Mouse (Mus musculus) embryonic facial prominence, embryonic 15.5 days (tissue): ENCODE measurements at regions not wholly inside any gene's neighbourhood (a gene's known extent, or its start where the extent isn't known, plus 50 kb on each side); places are given as distances from the start of the nearest gene placed in this dataset.

Source experiments
- ATAC-seq: fragments of 200-750 bp; cut with Nextera tagmentation; 2 replicates; pipeline ENCODE4 v1.8.0; 2017; ENCODE audit warnings: low read depth, moderate TSS enrichment; ENCODE audit not compliant: insufficient number of reproducible peaks, low FRiP score, low TSS enrichment
- H3K27ac ChIP-seq: fragments of 300-500 bp; sonication (generic); replicated peaks from 2 replicates; pipeline ENCODE4 v1.5.1; 2015; ENCODE audit warnings: mild to moderate bottlenecking, inconsistent platforms
- H3K27me3 ChIP-seq: fragments of 300-500 bp; sonication (generic); 2 replicates; pipeline ENCODE4 v1.6.1; 2015; ENCODE audit warnings: inconsistent platforms
- H3K36me3 ChIP-seq: fragments of 300-500 bp; sonication (generic); 2 replicates; pipeline ENCODE4 v1.6.1; 2015; ENCODE audit warnings: mild to moderate bottlenecking, inconsistent platforms
- H3K4me1 ChIP-seq: fragments of 300-500 bp; sonication (generic); 2 replicates; pipeline ENCODE4 v1.6.1; 2015; ENCODE audit warnings: inconsistent platforms
- H3K4me2 ChIP-seq: fragments of 300-500 bp; sonication (generic); replicated peaks from 2 replicates; pipeline ENCODE4 v1.6.1; 2015; ENCODE audit warnings: mild to moderate bottlenecking, inconsistent platforms
- H3K4me3 ChIP-seq: fragments of 300-500 bp; sonication (generic); replicated peaks from 2 replicates; pipeline ENCODE4 v1.5.1; 2015; ENCODE audit warnings: mild to moderate bottlenecking, inconsistent platforms
- H3K9ac ChIP-seq: fragments of 300-500 bp; sonication (generic); 2 replicates; pipeline ENCODE4 v1.6.1; 2015; ENCODE audit warnings: inconsistent platforms
- H3K9me3 ChIP-seq: fragments of 300-500 bp; sonication (generic); replicated peaks from 2 replicates; pipeline ENCODE4 v1.6.1; 2016; ENCODE audit warnings: inconsistent platforms
- WGBS: fragments of 180-500 bp; shearing (Covaris S2); methylation state at CpG from one replicate; pipeline ENCODE4 v1.1.7; 2015; 5-methylcytosine and 5-hydroxymethylcytosine counted together

- Histone ChIP-seq H3K4me1 (no peaks in the 10 kb centered on the region), H3K36me3 (no peaks in the 10 kb centered on the region), H3K9ac (no peak overlapping the region), H3K27me3 (no peaks in the 10 kb centered on the region), H3K4me3 (no peak overlapping the region), H3K9me3 (no peaks in the 10 kb centered on the region), H3K27ac (no peak overlapping the region), H3K4me2 (no peak overlapping the region)
- no peak for ATAC-seq
- 81% methylated on average over 6 of the region's 6 CpGs for WGBS
These were observed 496.4 kb downstream of the Cntnap4 start for GRCm38 (mm10) chr8:113066170-113066708.

- no peak overlapping the region for H3K4me2 ChIP-seq
- H3K4me1 ChIP-seq = no peaks in the 10 kb centered on the region
- H3K36me3 ChIP-seq = no peaks in the 10 kb centered on the region
- H3K27ac ChIP-seq = no peak overlapping the region
- no peak for ATAC-seq
- no peaks in the 10 kb centered on the region for H3K9me3 ChIP-seq
- no peak overlapping the region for H3K4me3 ChIP-seq
- no peak overlapping the region for H3K9ac ChIP-seq
- WGBS = 90% methylated on average over 2 of the region's 2 CpGs
- H3K27me3 ChIP-seq = no peaks in the 10 kb centered on the region
These were observed 514.1 kb downstream of the Cntnap4 start for GRCm38 (mm10) chr8:113083976-113084375.

- Histone ChIP-seq H3K9me3 (no peaks in the 10 kb centered on the region), H3K4me1 (no peaks in the 10 kb centered on the region), H3K27ac (no peak overlapping the region), H3K4me2 (no peak overlapping the region), H3K27me3 (no peaks in the 10 kb centered on the region), H3K36me3 (no peaks in the 10 kb centered on the region), H3K9ac (no peak overlapping the region), H3K4me3 (no peak overlapping the region)
- 82% methylated on average over 1 of the region's 1 CpGs for WGBS
- no peak for ATAC-seq
These were observed 517.7 kb downstream of the Cntnap4 start for GRCm38 (mm10) chr8:113087586-113087985.

GRCm38 (mm10) chr8:113111665-113112064 is 523.7 kb upstream of the Mon1b start:
- Histone ChIP-seq H3K4me2 (no peak overlapping the region), H3K9me3 (no peaks in the 10 kb centered on the region), H3K36me3 (no peaks in the 10 kb centered on the region), H3K4me3 (no peak overlapping the region), H3K27ac (no peak overlapping the region), H3K27me3 (no peaks in the 10 kb centered on the region), H3K4me1 (no peaks in the 10 kb centered on the region), H3K9ac (no peak overlapping the region)
- WGBS = 68% methylated on average over 6 of the region's 6 CpGs
- no peak for ATAC-seq

GRCm38 (mm10) chr8:113114165-113114700 is 521.2 kb upstream of the Mon1b start:
- Histone ChIP-seq H3K4me2 (no peak overlapping the region), H3K4me1 (no peaks in the 10 kb centered on the region), H3K27me3 (no peaks in the 10 kb centered on the region), H3K9ac (no peak overlapping the region), H3K4me3 (no peak overlapping the region), H3K9me3 (no peaks in the 10 kb centered on the region), H3K27ac (no peak overlapping the region), H3K36me3 (no peaks in the 10 kb centered on the region)
- 41% methylated on average over 3 of the region's 3 CpGs for WGBS
- no peak for ATAC-seq

- H3K4me2 ChIP-seq = no peak overlapping the region
- H3K27ac ChIP-seq = no peak overlapping the region
- H3K4me1 ChIP-seq = no peaks in the 10 kb centered on the region
- no peak overlapping the region for H3K9ac ChIP-seq
- ATAC-seq = no peak
- 76% methylated on average over 9 of the region's 9 CpGs for WGBS
- no peaks in the 10 kb centered on the region for H3K27me3 ChIP-seq
- H3K9me3 ChIP-seq = no peaks in the 10 kb centered on the region
- H3K36me3 ChIP-seq = no peaks in the 10 kb centered on the region
- H3K4me3 ChIP-seq = no peak overlapping the region
These were observed 518.1 kb upstream of the Mon1b start for GRCm38 (mm10) chr8:113117241-113117640.

- Histone ChIP-seq H3K27ac (no peak overlapping the region), H3K4me1 (no peaks in the 10 kb centered on the region), H3K9me3 (no peaks in the 10 kb centered on the region), H3K4me3 (no peak overlapping the region), H3K27me3 (no peaks in the 10 kb centered on the region), H3K4me2 (no peak overlapping the region), H3K9ac (no peak overlapping the region), H3K36me3 (no peaks in the 10 kb centered on the region)
- WGBS = 75% methylated on average over 6 of the region's 6 CpGs
- ATAC-seq = no peak
These were observed 509.8 kb upstream of the Mon1b start for GRCm38 (mm10) chr8:113125586-113125985.

- no peaks in the 10 kb centered on the region for H3K36me3 ChIP-seq
- no peak overlapping the region for H3K27ac ChIP-seq
- H3K9ac ChIP-seq = no peak overlapping the region
- no peak overlapping the region for H3K4me3 ChIP-seq
- no peak for ATAC-seq
- H3K9me3 ChIP-seq = no peaks in the 10 kb centered on the region
- no peaks in the 10 kb centered on the region for H3K4me1 ChIP-seq
- H3K27me3 ChIP-seq = no peaks in the 10 kb centered on the region
- no peak overlapping the region for H3K4me2 ChIP-seq
These were observed 498.0 kb upstream of the Mon1b start for GRCm38 (mm10) chr8:113137361-113137760.

- Histone ChIP-seq H3K4me2 (no peak overlapping the region), H3K36me3 (no peaks in the 10 kb centered on the region), H3K9ac (no peak overlapping the region), H3K4me3 (no peak overlapping the region), H3K9me3 (no peaks in the 10 kb centered on the region), H3K27me3 (no peaks in the 10 kb centered on the region), H3K4me1 (no peaks in the 10 kb centered on the region), H3K27ac (no peak overlapping the region)
- WGBS = 74% methylated on average over 1 of the region's 1 CpGs
- ATAC-seq = no peak
These were observed 495.4 kb upstream of the Mon1b start for GRCm38 (mm10) chr8:113140021-113140420.

- WGBS = 71% methylated on average over 1 of the region's 1 CpGs
- no peaks in the 10 kb centered on the region for H3K9me3 ChIP-seq
- no peaks in the 10 kb centered on the region for H3K27me3 ChIP-seq
- no peaks in the 10 kb centered on the region for H3K4me1 ChIP-seq
- no peak overlapping the region for H3K27ac ChIP-seq
- no peaks in the 10 kb centered on the region for H3K36me3 ChIP-seq
- no peak overlapping the region for H3K4me2 ChIP-seq
- no peak for ATAC-seq
- H3K9ac ChIP-seq = no peak overlapping the region
- H3K4me3 ChIP-seq = no peak overlapping the region
These were observed 494.3 kb upstream of the Mon1b start for GRCm38 (mm10) chr8:113141131-113141530.

- Histone ChIP-seq H3K9ac (no peak overlapping the region), H3K4me1 (no peaks in the 10 kb centered on the region), H3K4me2 (no peak overlapping the region), H3K27me3 (no peaks in the 10 kb centered on the region), H3K27ac (no peak overlapping the region), H3K36me3 (no peaks in the 10 kb centered on the region), H3K9me3 (no peaks in the 10 kb centered on the region), H3K4me3 (no peak overlapping the region)
- 71% methylated on average over 1 of the region's 1 CpGs for WGBS
- ATAC-seq = no peak
These were observed 458.8 kb upstream of the Mon1b start for GRCm38 (mm10) chr8:113176591-113176990.

- Histone ChIP-seq H3K4me2 (no peak overlapping the region), H3K36me3 (no peaks in the 10 kb centered on the region), H3K27ac (no peak overlapping the region), H3K4me3 (no peak overlapping the region), H3K9me3 (no peaks in the 10 kb centered on the region), H3K27me3 (no peaks in the 10 kb centered on the region), H3K4me1 (no peaks in the 10 kb centered on the region), H3K9ac (no peak overlapping the region)
- ATAC-seq = no peak
- 11% methylated on average over 2 of the region's 2 CpGs for WGBS
These were observed 452.2 kb upstream of the Mon1b start for GRCm38 (mm10) chr8:113183186-113183585.
